Mouse (Mus musculus) heart, embryonic 12.5 days (tissue): ENCODE measurements around the gene Car1. TPM values are rescaled to one million over a fixed set of nuclear protein-coding genes. Genes with fewer than 3 reads are reported as not detected.

Experiments
- ATAC-seq: fragments of 200-750 bp; cut with Nextera tagmentation; 2 replicates; pipeline ENCODE4 v1.8.0; 2017; ENCODE audit warnings: moderate TSS enrichment, moderate library complexity; ENCODE audit not compliant: insufficient number of reproducible peaks, low FRiP score
- H3K27ac ChIP-seq: fragments of 300-500 bp; sonication (generic); 2 replicates; pipeline ENCODE4 v1.5.1; 2016; ENCODE audit warnings: mild to moderate bottlenecking, moderate library complexity; ENCODE audit not compliant: poor library complexity, severe bottlenecking
- H3K27me3 ChIP-seq: fragments of 300-500 bp; sonication (generic); replicated peaks from 2 replicates; pipeline ENCODE4 v1.6.1; 2016; ENCODE audit warnings: mild to moderate bottlenecking, moderate library complexity
- H3K36me3 ChIP-seq: fragments of 300-500 bp; sonication (generic); 2 replicates; pipeline ENCODE4 v1.6.1; 2016; ENCODE audit warnings: mild to moderate bottlenecking, moderate library complexity
- H3K4me1 ChIP-seq: fragments of 300-500 bp; sonication (generic); replicated peaks from 2 replicates; pipeline ENCODE4 v1.6.1; 2016; ENCODE audit warnings: mild to moderate bottlenecking
- H3K4me2 ChIP-seq: fragments of 300-500 bp; sonication (generic); 2 replicates; pipeline ENCODE4 v1.6.1; 2016; ENCODE audit warnings: mild to moderate bottlenecking, moderate library complexity
- H3K4me3 ChIP-seq: fragments of 300-500 bp; sonication (generic); 2 replicates; pipeline ENCODE4 v1.5.1; 2016; ENCODE audit warnings: mild to moderate bottlenecking
- H3K9ac ChIP-seq: fragments of 300-500 bp; sonication (generic); 2 replicates; pipeline ENCODE4 v1.6.1; 2016; ENCODE audit warnings: mild to moderate bottlenecking, moderate library complexity
- H3K9me3 ChIP-seq: fragments of 300-500 bp; sonication (generic); replicated peaks from 2 replicates; pipeline ENCODE4 v1.6.1; 2016; ENCODE audit warnings: mild to moderate bottlenecking, moderate library complexity
- WGBS: fragments of 180-500 bp; shearing (Covaris S2); methylation state at CpG from one replicate; pipeline ENCODE4 v1.1.7; 2016; 5-methylcytosine and 5-hydroxymethylcytosine counted together
- polyA plus RNA-seq: library from polyadenylated mRNA; unstranded; fragments of >200 nt; fragmentation: Nextera tagmentation; extraction: Ambion mirVana; gene quantifications from 2 replicates; pipeline ENCODE4 v1.2.1, GENCODE M21; 2016

Car1 gene
- polyA plus RNA-seq = 0.41 and 0.47 TPM in 2 replicates

GRCm38 (mm10) chr3:14808211-14808610, at the start of gene Car1:
Car1 (minus strand) TSS chr3:14808368.
- 85% methylated on average over 1 of the region's 1 CpGs for WGBS

GRCm38 (mm10) chr3:14857874-14858273, 49.7 kb upstream of the Car1 start:
- no peak overlapping the region for H3K27ac ChIP-seq
- ATAC-seq = no peak
- H3K4me3 ChIP-seq = no peak overlapping the region
- no peaks in the 10 kb centered on the region for H3K27me3 ChIP-seq
- 74% methylated on average over 3 of the region's 3 CpGs for WGBS
- no peaks in the 10 kb centered on the region for H3K36me3 ChIP-seq
- H3K9me3 ChIP-seq = no peaks in the 10 kb centered on the region
- no peak overlapping the region for H3K4me2 ChIP-seq
- peaks cover 5% of the 10 kb centered on the region; the same call in 1 of the 2 replicates for H3K4me1 ChIP-seq
- no peak overlapping the region for H3K9ac ChIP-seq

More at GRCm38 (mm10) chr3:14808211-14808610, at the start of gene Car1:
- H3K27me3 ChIP-seq = no peaks in the 10 kb centered on the region
- H3K9ac ChIP-seq = no peak within 1 kb of the TSS
- no peak within 1 kb of the TSS for H3K4me2 ChIP-seq
- no peak for ATAC-seq
- H3K9me3 ChIP-seq = no peaks in the 10 kb centered on the region
- H3K4me3 ChIP-seq = no peak within 1 kb of the TSS
- no peaks in the 10 kb centered on the region for H3K36me3 ChIP-seq
- H3K27ac ChIP-seq = no peak within 1 kb of the TSS
- H3K4me1 ChIP-seq = no peaks in the 10 kb centered on the region

- Histone ChIP-seq H3K27ac (no peak overlapping the region), H3K36me3 (no peaks in the 10 kb centered on the region), H3K27me3 (no peaks in the 10 kb centered on the region), H3K4me2 (no peak overlapping the region), H3K4me3 (no peak overlapping the region), H3K9ac (no peak overlapping the region), H3K4me1 (no peaks in the 10 kb centered on the region), H3K9me3 (peaks cover 7% of the 10 kb centered on the region; the same call in 1 of the 2 replicates)
- 73% methylated on average over 1 of the region's 1 CpGs for WGBS
- no peak for ATAC-seq
These were observed 46.3 kb upstream of the Car1 start for GRCm38 (mm10) chr3:14854446-14854845.

GRCm38 (mm10) chr3:14853966-14854365, 45.8 kb upstream of the Car1 start:
- Histone ChIP-seq H3K27me3 (no peaks in the 10 kb centered on the region), H3K9me3 (peaks cover 7% of the 10 kb centered on the region; the same call in 1 of the 2 replicates), H3K27ac (no peak overlapping the region), H3K9ac (no peak overlapping the region), H3K4me3 (no peak overlapping the region), H3K4me1 (no peaks in the 10 kb centered on the region), H3K36me3 (no peaks in the 10 kb centered on the region), H3K4me2 (no peak overlapping the region)
- no peak for ATAC-seq
- WGBS = 58% methylated on average over 5 of the region's 5 CpGs

GRCm38 (mm10) chr3:14848587-14849254, 40.6 kb upstream of the Car1 start:
- no peak overlapping the region for H3K9ac ChIP-seq
- H3K4me2 ChIP-seq = no peak overlapping the region
- 78% methylated on average over 2 of the region's 2 CpGs for WGBS
- H3K27ac ChIP-seq = no peak overlapping the region
- H3K36me3 ChIP-seq = no peaks in the 10 kb centered on the region
- H3K4me1 ChIP-seq = no peaks in the 10 kb centered on the region
- ATAC-seq = no peak
- H3K9me3 ChIP-seq = peaks cover 7% of the 10 kb centered on the region; the same call in 1 of the 2 replicates
- H3K27me3 ChIP-seq = no peaks in the 10 kb centered on the region
- no peak overlapping the region for H3K4me3 ChIP-seq

- H3K27me3 ChIP-seq = no peaks in the 10 kb centered on the region
- H3K9ac ChIP-seq = no peak overlapping the region
- H3K4me1 ChIP-seq = no peaks in the 10 kb centered on the region
- no peak overlapping the region for H3K27ac ChIP-seq
- no peak overlapping the region for H3K4me2 ChIP-seq
- no peak for ATAC-seq
- H3K9me3 ChIP-seq = no peaks in the 10 kb centered on the region
- H3K36me3 ChIP-seq = no peaks in the 10 kb centered on the region
- H3K4me3 ChIP-seq = no peak overlapping the region
- 76% methylated on average over 3 of the region's 3 CpGs for WGBS
These were observed 31.4 kb upstream of the Car1 start for GRCm38 (mm10) chr3:14839466-14840118.

GRCm38 (mm10) chr3:14838936-14839335, 30.8 kb upstream of the Car1 start:
- WGBS = 95% methylated on average over 1 of the region's 1 CpGs
- ATAC-seq = no peak
- no peaks in the 10 kb centered on the region for H3K4me1 ChIP-seq
- H3K9ac ChIP-seq = no peak overlapping the region
- H3K27ac ChIP-seq = no peak overlapping the region
- no peak overlapping the region for H3K4me3 ChIP-seq
- no peaks in the 10 kb centered on the region for H3K36me3 ChIP-seq
- H3K9me3 ChIP-seq = no peaks in the 10 kb centered on the region
- H3K27me3 ChIP-seq = no peaks in the 10 kb centered on the region
- no peak overlapping the region for H3K4me2 ChIP-seq

GRCm38 (mm10) chr3:14832766-14833165, 24.6 kb upstream of the Car1 start:
- H3K4me3 ChIP-seq = no peak overlapping the region
- H3K9ac ChIP-seq = no peak overlapping the region
- H3K27me3 ChIP-seq = no peaks in the 10 kb centered on the region
- H3K9me3 ChIP-seq = no peaks in the 10 kb centered on the region
- H3K4me2 ChIP-seq = no peak overlapping the region
- no peak overlapping the region for H3K27ac ChIP-seq
- H3K4me1 ChIP-seq = no peaks in the 10 kb centered on the region
- no peaks in the 10 kb centered on the region for H3K36me3 ChIP-seq
- ATAC-seq = no peak

- no peaks in the 10 kb centered on the region for H3K36me3 ChIP-seq
These were observed 23.2 kb upstream of the Car1 start for GRCm38 (mm10) chr3:14831219-14831835.

GRCm38 (mm10) chr3:14828896-14829295, 20.7 kb upstream of the Car1 start:
- ATAC-seq = no peak
- Histone ChIP-seq H3K27ac (no peak overlapping the region), H3K9ac (no peak overlapping the region), H3K4me3 (no peak overlapping the region), H3K27me3 (no peaks in the 10 kb centered on the region), H3K9me3 (no peaks in the 10 kb centered on the region), H3K36me3 (no peaks in the 10 kb centered on the region), H3K4me1 (no peaks in the 10 kb centered on the region), H3K4me2 (no peak overlapping the region)

More at GRCm38 (mm10) chr3:14831219-14831835, 23.2 kb upstream of the Car1 start:
- ATAC-seq = no peak
- no peak overlapping the region for H3K4me2 ChIP-seq
- no peaks in the 10 kb centered on the region for H3K9me3 ChIP-seq
- no peak overlapping the region for H3K9ac ChIP-seq
- no peak overlapping the region for H3K27ac ChIP-seq
- H3K4me3 ChIP-seq = no peak overlapping the region
- 69% methylated on average over 5 of the region's 5 CpGs for WGBS
- no peaks in the 10 kb centered on the region for H3K27me3 ChIP-seq
- H3K4me1 ChIP-seq = no peaks in the 10 kb centered on the region

- no peak overlapping the region for H3K9ac ChIP-seq
- H3K4me1 ChIP-seq = no peaks in the 10 kb centered on the region
- H3K9me3 ChIP-seq = no peaks in the 10 kb centered on the region
- no peak overlapping the region for H3K4me3 ChIP-seq
- WGBS = 48% methylated on average over 1 of the region's 1 CpGs
- no peak overlapping the region for H3K27ac ChIP-seq
- H3K4me2 ChIP-seq = no peak overlapping the region
- no peaks in the 10 kb centered on the region for H3K36me3 ChIP-seq
- ATAC-seq = no peak
- H3K27me3 ChIP-seq = no peaks in the 10 kb centered on the region
These were observed 11.8 kb upstream of the Car1 start for GRCm38 (mm10) chr3:14819844-14820504.
